Mouse (Mus musculus) bone marrow macrophage, adult 2 months (primary cell): ENCODE data around the gene Gxylt1.

Experiments used
- CTCF ChIP-seq: IDR thresholded peaks from 2 replicates; pipeline ENCODE4 v1.5.1; 2012; ENCODE audit warnings: low read depth, mild to moderate bottlenecking, low read length, moderate library complexity
- POLR2A ChIP-seq: IDR thresholded peaks from 2 replicates; pipeline ENCODE4 v1.6.1; 2012; ENCODE audit warnings: mild to moderate bottlenecking, low read depth, low read length, borderline replicate concordance

GRCm38 (mm10) chr15:93226930-93227763, 47.8 kb downstream of the Gxylt1 start:
- TF ChIP-seq CTCF (no peak), POLR2A (no peak)
